Mouse (Mus musculus) forebrain, postnatal 0 days (tissue): ENCODE results near the gene Rab26. TPM values are rescaled to one million over a fixed set of nuclear protein-coding genes. Genes with fewer than 3 reads are reported as not detected.

Experiments
- ATAC-seq: fragments of 200-750 bp; cut with Nextera tagmentation; 2 replicates; pipeline ENCODE4 v1.8.0; 2017; ENCODE audit warnings: mild to moderate bottlenecking, moderate library complexity
- DNase-seq: peaks from one replicate; pipeline ENCODE4 v3.0.0-alpha.2; 2015
- H3K27ac ChIP-seq: fragments of 300-500 bp; sonication (generic); 2 replicates; pipeline ENCODE4 v1.5.1; 2014; ENCODE audit warnings: low read depth, mild to moderate bottlenecking, antibody characterized with exemption, low read length, moderate library complexity, mixed read lengths
- H3K27me3 ChIP-seq: fragments of 300-500 bp; sonication (generic); 2 replicates; pipeline ENCODE4 v1.6.1; 2014; ENCODE audit warnings: mild to moderate bottlenecking, low read length, mixed read lengths; ENCODE audit not compliant: insufficient read depth
- H3K36me3 ChIP-seq: fragments of 300-500 bp; sonication (generic); 2 replicates; pipeline ENCODE4 v1.6.1; 2014; ENCODE audit warnings: mild to moderate bottlenecking, moderate library complexity; ENCODE audit not compliant: insufficient read depth
- H3K4me1 ChIP-seq: fragments of 300-500 bp; sonication (generic); 2 replicates; pipeline ENCODE4 v1.6.1; 2014; ENCODE audit warnings: antibody characterized with exemption; ENCODE audit not compliant: insufficient read depth
- H3K4me2 ChIP-seq: fragments of 300-500 bp; sonication (generic); 2 replicates; pipeline ENCODE4 v1.6.1; 2014; ENCODE audit warnings: low read depth, mild to moderate bottlenecking, moderate library complexity
- H3K4me3 ChIP-seq: fragments of 300-500 bp; sonication (generic); 2 replicates; pipeline ENCODE4 v1.5.1; 2014; ENCODE audit warnings: low read depth, low read length, mixed read lengths
- H3K9ac ChIP-seq: fragments of 300-500 bp; sonication (generic); 2 replicates; pipeline ENCODE4 v1.6.1; 2014; ENCODE audit warnings: mild to moderate bottlenecking
- H3K9me3 ChIP-seq: fragments of 300-500 bp; sonication (generic); 2 replicates; pipeline ENCODE4 v1.6.1; 2016; ENCODE audit warnings: low read length
- CTCF ChIP-seq: sonication (generic); IDR thresholded peaks from 2 replicates; pipeline ENCODE4 v1.5.1; 2016; ENCODE audit warnings: antibody characterized with exemption, control low read depth, low read depth
- WGBS: fragments of 180-500 bp; shearing (Covaris S2); extraction: QIAGEN DNeasy Blood & Tissue Kit; methylation state at CpG from one replicate; pipeline ENCODE4 v1.1.7; 2014; 5-methylcytosine and 5-hydroxymethylcytosine counted together
- polyA plus RNA-seq: library from polyadenylated mRNA; unstranded; fragments of >200 nt; fragmentation: Nextera tagmentation; extraction: Ambion mirVana; gene quantifications from 2 replicates; pipeline ENCODE4 v1.2.1, GENCODE M21; 2015
- total RNA-seq: library from RNA; depleted of rRNA; stranded (reverse); fragments of >200 nt; gene quantifications from 2 replicates; pipeline ENCODE4 v1.2.3, GENCODE M21; 2014

Rab26 gene
- total and polyA plus RNA-seq, 2 experiments from 2014 or later: 7.1 to 12.4 TPM

DNA sequence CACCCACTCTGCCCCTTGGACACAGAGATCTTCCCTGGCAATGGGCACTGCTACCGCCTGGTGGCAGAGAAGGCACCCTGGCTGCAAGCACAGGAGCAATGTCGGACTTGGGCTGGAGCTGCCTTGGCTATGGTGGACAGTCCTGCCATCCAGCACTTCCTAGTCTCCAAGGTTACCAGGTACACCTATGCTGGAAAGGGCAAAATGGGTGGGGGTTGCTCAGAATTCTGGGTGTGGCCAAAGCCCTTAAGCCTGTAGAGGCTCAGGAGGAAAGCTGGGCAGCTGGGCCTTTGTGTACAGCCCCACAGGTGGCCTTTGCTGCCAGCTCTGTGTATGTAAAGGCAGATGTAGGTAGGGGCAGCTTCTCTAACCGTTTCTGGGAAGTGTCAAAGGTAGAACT, 31.8 kb upstream of the Rab26 start:
- DNase-seq (no peak), ATAC-seq (no peak)
- Histone ChIP-seq H3K27me3 (no peaks in the 10 kb centered on the region), H3K4me3 (no peak overlapping the region), H3K4me1 (no peaks in the 10 kb centered on the region), H3K9me3 (no peaks in the 10 kb centered on the region), H3K9ac (no peak overlapping the region), H3K36me3 (peaks cover 65% of the 10 kb centered on the region), H3K27ac (no peak overlapping the region), H3K4me2 (no peak overlapping the region)
- no peak for TF ChIP-seq CTCF
- WGBS: 61% methylated on average over 3 of the region's 3 CpGs

DNA sequence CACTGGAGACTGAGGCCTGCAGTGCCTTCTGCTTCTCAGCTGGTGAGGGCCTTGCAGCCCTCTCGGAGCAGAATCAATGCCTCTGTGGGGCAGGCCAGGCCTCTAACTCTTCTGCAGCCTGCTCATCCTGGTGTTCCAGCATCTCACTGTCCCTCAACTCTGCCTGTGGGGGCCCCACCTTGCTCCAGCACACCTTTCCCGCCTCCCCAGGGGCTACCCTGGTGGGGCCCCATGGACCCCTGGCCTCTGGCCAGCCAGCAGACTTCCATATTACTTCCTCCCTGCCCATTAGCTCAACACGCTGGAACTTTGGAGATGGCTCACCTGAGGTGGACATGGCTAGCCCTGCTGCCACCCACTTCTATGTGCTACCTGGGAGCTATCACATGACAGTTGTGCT, 31.1 kb upstream of the Rab26 start:
- no peak for TF ChIP-seq CTCF
- 85% methylated on average over 3 of the region's 3 CpGs for WGBS

DNA sequence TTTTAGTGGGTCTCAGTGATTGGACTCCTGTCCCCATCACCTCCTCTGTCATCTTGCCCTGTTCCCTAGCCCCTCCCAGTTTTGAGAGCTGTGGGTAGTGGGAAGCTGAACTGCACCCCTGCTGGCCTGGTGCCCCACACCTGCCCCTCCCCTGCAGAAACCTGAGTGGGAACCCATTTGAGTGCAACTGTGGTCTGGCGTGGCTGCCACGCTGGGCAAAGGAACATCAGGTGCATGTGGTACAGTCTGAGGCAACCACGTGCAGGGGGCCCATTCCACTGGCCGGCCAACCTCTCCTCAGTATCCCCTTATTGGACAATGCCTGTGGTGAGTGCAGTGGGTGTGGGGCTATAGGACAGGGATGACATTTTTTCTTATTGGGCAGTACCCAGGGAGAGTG, 30.4 kb upstream of the Rab26 start:
- no peak for TF ChIP-seq CTCF
- H3K4me2 ChIP-seq: no peak overlapping the region
- DNase-seq (no peak), ATAC-seq (no peak)
- H3K27me3 ChIP-seq: no peaks in the 10 kb centered on the region
- WGBS: 90% methylated on average over 4 of the region's 4 CpGs
- no peaks in the 10 kb centered on the region for H3K4me1 ChIP-seq
- no peaks in the 10 kb centered on the region for H3K9me3 ChIP-seq
- H3K36me3 ChIP-seq: peaks cover 51% of the 10 kb centered on the region
- H3K9ac ChIP-seq: no peak overlapping the region
- H3K27ac ChIP-seq: no peak overlapping the region
- H3K4me3 ChIP-seq: no peak overlapping the region

More for the DNA sequence above, 31.1 kb upstream of the Rab26 start:
- H3K4me3 ChIP-seq: no peak overlapping the region
- no peak overlapping the region for H3K9ac ChIP-seq
- no peaks in the 10 kb centered on the region for H3K9me3 ChIP-seq
- ATAC-seq: no peak
- H3K27ac ChIP-seq: no peak overlapping the region
- no peaks in the 10 kb centered on the region for H3K4me1 ChIP-seq
- no peaks in the 10 kb centered on the region for H3K27me3 ChIP-seq
- no peak for DNase-seq
- H3K36me3 ChIP-seq: peaks cover 58% of the 10 kb centered on the region
- H3K4me2 ChIP-seq: no peak overlapping the region

DNA sequence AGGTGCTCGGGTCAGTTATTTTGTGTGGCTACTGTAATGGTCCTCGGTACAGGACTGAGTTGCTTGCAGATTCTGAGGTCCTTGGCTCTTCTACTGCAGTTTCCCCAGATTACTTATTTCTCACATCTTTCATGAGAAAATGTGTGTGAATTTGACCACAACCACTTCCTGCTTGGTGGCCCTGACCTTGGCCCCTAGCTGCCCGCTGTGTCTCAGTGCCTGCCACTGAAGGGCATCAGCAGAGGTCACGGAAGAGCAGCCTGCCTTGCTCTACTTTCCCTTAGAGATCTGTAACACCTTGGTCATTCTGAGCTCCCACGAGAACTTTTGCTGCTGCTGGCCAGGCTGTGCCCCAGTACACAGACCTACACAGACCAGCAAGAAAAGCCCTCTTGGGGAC, 29.6 kb upstream of the Rab26 start:
- no peak for DNase-seq
- TF ChIP-seq CTCF: no peak
- WGBS: 90% methylated on average over 5 of the region's 5 CpGs
- Histone ChIP-seq H3K4me2 (no peak overlapping the region), H3K4me1 (no peaks in the 10 kb centered on the region; the same call in 1 of the 2 replicates), H3K9ac (no peak overlapping the region), H3K27ac (no peak overlapping the region), H3K36me3 (peaks cover 43% of the 10 kb centered on the region), H3K9me3 (no peaks in the 10 kb centered on the region), H3K27me3 (no peaks in the 10 kb centered on the region), H3K4me3 (no peak overlapping the region)
- ATAC-seq: no peak

- Histone ChIP-seq H3K4me2 (no peak overlapping the region), H3K9ac (no peak overlapping the region), H3K27ac (no peak overlapping the region), H3K4me3 (no peak overlapping the region), H3K4me1 (peaks cover 5% of the 10 kb centered on the region; the same call in 1 of the 2 replicates), H3K9me3 (no peaks in the 10 kb centered on the region), H3K27me3 (no peaks in the 10 kb centered on the region), H3K36me3 (peaks cover 28% of the 10 kb centered on the region)
- 95% methylated on average over 2 of the region's 2 CpGs for WGBS
- no peak for TF ChIP-seq CTCF
- ATAC-seq: no peak
- DNase-seq: no peak
These were observed 27.6 kb upstream of the Rab26 start for GRCm38 (mm10) chr17:24561592-24561991.

DNA sequence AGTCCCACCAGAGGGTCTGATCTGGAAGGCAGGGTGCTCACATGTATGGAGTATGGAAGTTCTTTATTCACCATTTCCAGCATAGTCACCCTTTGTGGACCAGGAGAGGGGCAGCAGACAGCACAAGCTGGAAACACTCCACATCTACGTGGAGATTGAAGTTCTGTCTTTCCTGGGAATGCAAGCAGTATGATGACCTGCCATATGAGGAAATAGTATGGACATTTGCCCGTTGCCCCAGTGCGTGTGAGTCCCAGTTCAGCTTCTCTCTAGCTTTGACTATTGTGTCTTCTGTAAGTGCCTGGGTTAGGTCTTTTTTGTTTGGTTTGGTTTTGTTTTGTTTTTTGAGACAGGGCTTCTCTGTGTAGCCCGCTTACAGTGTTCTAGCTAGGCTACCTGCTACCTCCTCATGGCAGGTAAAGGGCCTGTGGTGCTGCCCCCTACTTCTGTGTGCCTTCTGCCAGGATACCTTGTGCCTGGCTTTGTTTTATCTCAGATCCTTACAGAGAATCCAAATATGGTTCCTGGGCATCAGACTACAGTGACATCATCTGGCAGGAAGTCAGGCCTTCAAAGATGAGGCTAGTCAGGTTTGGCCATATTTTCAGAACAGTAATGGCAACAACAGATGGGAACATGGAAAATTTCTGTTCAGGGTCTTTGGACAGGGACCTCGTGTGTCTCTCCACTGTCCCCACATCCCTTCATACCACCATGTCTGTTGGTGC, 26.5 kb upstream of the Rab26 start:
- no peak overlapping the region; the same call in 1 of the 2 replicates for H3K27ac ChIP-seq
- no peak overlapping the region for H3K4me3 ChIP-seq
- H3K9ac ChIP-seq: no peak overlapping the region
- ATAC-seq (no peak), DNase-seq (no peak)
- WGBS: 94% methylated on average over 5 of the region's 5 CpGs
- H3K36me3 ChIP-seq: peaks cover 17% of the 10 kb centered on the region
- H3K4me1 ChIP-seq: peaks cover 5% of the 10 kb centered on the region; the same call in 1 of the 2 replicates
- no peak overlapping the region for H3K4me2 ChIP-seq
- H3K27me3 ChIP-seq: no peaks in the 10 kb centered on the region
- no peaks in the 10 kb centered on the region for H3K9me3 ChIP-seq
- TF ChIP-seq CTCF: no peak

GRCm38 (mm10) chr17:24559146-24559545, 25.1 kb upstream of the Rab26 start:
- Histone ChIP-seq H3K27ac (peak overlapping the region; percentile 72), H3K36me3 (0 out of 2 replicates have a peak, but pooled peaks cover 3% of the 10 kb centered on the region), H3K4me1 (peaks cover 5% of the 10 kb centered on the region; the same call in 1 of the 2 replicates), H3K27me3 (no peaks in the 10 kb centered on the region), H3K9me3 (no peaks in the 10 kb centered on the region), H3K4me2 (no peak overlapping the region), H3K9ac (no peak overlapping the region), H3K4me3 (no peak overlapping the region)
- 38% methylated on average over 3 of the region's 3 CpGs for WGBS
- TF ChIP-seq CTCF: no peak
- peak; percentile 56 for ATAC-seq
- DNase-seq: no peak
